Mouse (Mus musculus): Measurements from ENCODE around the gene Thop1. TPM values are rescaled to one million over a fixed set of nuclear protein-coding genes. Genes with fewer than 3 reads are reported as not detected.

Gene Thop1
- polyA plus RNA-seq, 1 experiment from 2014 or later, result 12.0 TPM

DNA sequence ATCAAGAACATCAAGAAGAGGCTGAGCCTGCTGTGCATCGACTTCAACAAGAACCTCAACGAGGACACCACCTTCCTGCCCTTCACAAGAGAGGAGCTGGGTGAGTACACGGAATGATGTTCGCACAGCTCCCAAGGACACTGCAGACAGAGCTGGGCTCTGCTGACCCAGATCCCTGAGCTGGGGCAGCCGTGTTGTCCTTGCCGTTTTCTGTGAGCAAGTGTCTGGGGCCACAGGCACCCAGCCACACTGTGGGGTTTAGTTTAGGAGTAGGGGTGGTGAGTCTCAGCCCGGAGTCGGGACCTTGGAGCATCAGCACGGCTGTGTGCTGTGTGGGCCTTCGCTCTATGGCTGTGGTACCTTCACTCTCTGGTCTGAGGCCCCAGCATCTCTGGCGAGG, 8.1 kb downstream of the Thop1 start:
- Histone ChIP-seq H3K9me3 (ENCODE audit: control insufficient read depth) (no peaks in the 10 kb centered on the region), H3K27ac (ENCODE audit: low read depth, low read length) (no peak overlapping the region), H3K4me3 (ENCODE audit: low read depth, low read length) (no peak overlapping the region), H3K27me3 (replicated peaks; ENCODE audit: control insufficient read depth, insufficient read depth, low read length) (no peaks in the 10 kb centered on the region), H3K36me3 (ENCODE audit: control insufficient read depth, insufficient read depth) (peaks cover 59% of the 10 kb centered on the region; the same call in 1 of the 2 replicates), H3K4me2 (replicated peaks; ENCODE audit: low read depth) (no peak overlapping the region), H3K4me1 (replicated peaks; ENCODE audit: control insufficient read depth, insufficient read depth, low read length) (no peaks in the 10 kb centered on the region), H3K9ac (ENCODE audit: low read depth, low read length) (no peak overlapping the region)
- ATAC-seq, result no peak
- no peak for TF ChIP-seq CTCF (IDR thresholded peaks at IDR 0.05; ENCODE audit: low read depth)
- 92% methylated on average over 11 of the region's 11 CpGs for WGBS

DNA sequence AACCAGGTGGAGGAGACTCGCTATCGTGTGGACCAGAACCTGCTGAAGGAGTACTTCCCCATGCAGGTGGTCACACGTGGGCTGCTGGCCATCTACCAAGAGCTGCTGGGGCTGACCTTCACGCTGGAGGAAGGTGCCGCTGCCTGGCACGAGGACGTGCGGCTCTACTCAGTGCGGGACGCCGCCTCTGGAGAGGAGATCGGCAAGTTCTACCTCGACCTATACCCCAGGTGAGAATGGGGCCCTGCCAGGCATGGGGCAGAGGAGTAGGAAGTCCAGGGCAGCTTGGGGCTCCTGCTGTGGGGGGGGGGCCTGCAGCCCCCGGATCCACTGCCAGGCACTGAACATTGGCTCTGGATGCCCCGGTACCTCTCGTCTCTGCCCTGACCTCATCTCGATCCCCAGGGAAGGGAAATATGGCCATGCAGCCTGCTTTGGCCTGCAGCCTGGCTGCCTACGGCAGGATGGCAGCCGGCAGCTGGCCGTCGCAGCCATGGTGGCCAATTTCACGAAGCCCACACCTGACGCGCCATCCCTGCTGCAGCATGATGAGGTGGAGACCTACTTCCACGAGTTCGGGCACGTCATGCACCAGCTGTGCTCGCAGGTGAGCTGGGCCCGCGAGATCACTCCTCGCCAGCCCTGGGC, 10.3 kb downstream of the Thop1 start:
- Histone ChIP-seq H3K27me3 (replicated peaks; ENCODE audit: control insufficient read depth, insufficient read depth, low read length) (no peaks in the 10 kb centered on the region), H3K27ac (ENCODE audit: low read depth, low read length) (no peak overlapping the region), H3K4me1 (replicated peaks; ENCODE audit: control insufficient read depth, insufficient read depth, low read length) (no peaks in the 10 kb centered on the region), H3K4me2 (replicated peaks; ENCODE audit: low read depth) (no peak overlapping the region), H3K36me3 (ENCODE audit: control insufficient read depth, insufficient read depth) (peaks cover 44% of the 10 kb centered on the region; the same call in 1 of the 2 replicates), H3K4me3 (ENCODE audit: low read depth, low read length) (no peak overlapping the region), H3K9ac (ENCODE audit: low read depth, low read length) (no peak overlapping the region), H3K9me3 (ENCODE audit: control insufficient read depth) (no peaks in the 10 kb centered on the region)
- no peak for ATAC-seq
- TF ChIP-seq CTCF (IDR thresholded peaks at IDR 0.05; ENCODE audit: low read depth), result no peak
- WGBS, result 91% methylated on average over 31 of the region's 31 CpGs

DNA sequence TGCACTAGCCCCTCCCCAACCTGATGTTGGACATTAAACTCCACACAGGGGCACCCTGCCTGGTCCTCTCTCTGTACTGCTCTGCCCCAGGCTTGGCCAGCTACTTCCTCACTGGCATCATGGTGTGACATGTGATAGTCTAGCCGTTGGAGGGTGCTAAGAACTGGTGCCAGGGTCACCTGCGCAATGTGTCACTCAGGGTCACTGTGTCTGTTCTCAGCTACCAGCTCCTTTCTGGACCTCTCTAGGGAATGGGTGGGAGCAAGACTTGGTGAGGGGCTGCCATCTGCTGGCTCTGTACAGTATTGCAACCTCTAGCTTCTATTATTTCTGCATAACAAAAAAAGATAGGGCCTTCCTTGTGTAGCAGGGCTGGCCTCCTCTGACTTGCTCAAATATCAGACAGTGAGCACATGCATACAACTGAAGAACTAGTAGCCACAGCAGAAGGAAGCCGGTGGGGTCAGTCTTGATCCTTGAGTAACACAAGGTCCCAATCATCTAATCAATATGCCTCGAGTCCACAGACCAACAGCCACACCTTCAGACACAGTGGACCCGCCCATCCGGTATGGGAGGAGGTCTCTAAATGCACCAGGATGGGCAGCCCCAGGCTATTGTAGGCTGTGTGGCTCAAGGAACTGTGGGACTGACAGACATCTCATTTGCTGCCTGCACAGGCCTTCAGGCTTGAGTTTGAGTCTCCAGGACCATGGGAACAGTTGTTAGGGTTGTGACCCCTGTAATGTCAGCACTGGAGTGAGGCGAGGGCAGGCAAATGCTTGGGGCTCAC, 12.5 kb downstream of the Thop1 start:
- Histone ChIP-seq H3K9me3 (ENCODE audit: control insufficient read depth) (no peaks in the 10 kb centered on the region), H3K9ac (ENCODE audit: low read depth, low read length) (no peak overlapping the region), H3K27me3 (replicated peaks; ENCODE audit: control insufficient read depth, insufficient read depth, low read length) (no peaks in the 10 kb centered on the region), H3K4me1 (replicated peaks; ENCODE audit: control insufficient read depth, insufficient read depth, low read length) (no peaks in the 10 kb centered on the region), H3K27ac (ENCODE audit: low read depth, low read length) (peak overlapping the region; percentile 46; the same call in 1 of the 2 replicates), H3K4me3 (ENCODE audit: low read depth, low read length) (no peak overlapping the region), H3K36me3 (ENCODE audit: control insufficient read depth, insufficient read depth) (peaks cover 41% of the 10 kb centered on the region), H3K4me2 (replicated peaks; ENCODE audit: low read depth) (no peak overlapping the region)
- 61% methylated on average over 7 of the region's 7 CpGs for WGBS
- peak; percentile 48 for ATAC-seq
- TF ChIP-seq CTCF (IDR thresholded peaks at IDR 0.05; ENCODE audit: low read depth), result peak; percentile 91

DNA sequence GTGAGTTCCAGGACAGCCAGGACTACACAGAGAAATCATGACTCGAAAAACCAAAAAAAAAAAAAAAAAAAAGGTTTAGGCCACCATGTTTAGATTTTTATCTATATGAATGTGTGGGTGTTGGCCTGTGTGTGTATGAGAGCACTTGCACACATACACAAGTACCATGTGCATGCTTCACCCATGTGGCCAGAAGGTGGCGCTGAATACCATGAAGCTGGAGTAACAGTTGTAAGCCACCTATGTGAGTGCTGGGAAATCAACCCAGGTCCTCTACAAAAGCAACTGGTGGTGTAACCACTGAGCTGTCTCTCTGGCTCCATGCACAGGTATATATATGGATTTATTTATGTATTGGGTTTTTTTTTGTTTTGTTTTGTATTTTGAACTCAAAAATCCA, 17.2 kb downstream of the Thop1 start:
- peaks cover 24% of the 10 kb centered on the region for H3K36me3 ChIP-seq (ENCODE audit: control insufficient read depth, insufficient read depth)

DNA sequence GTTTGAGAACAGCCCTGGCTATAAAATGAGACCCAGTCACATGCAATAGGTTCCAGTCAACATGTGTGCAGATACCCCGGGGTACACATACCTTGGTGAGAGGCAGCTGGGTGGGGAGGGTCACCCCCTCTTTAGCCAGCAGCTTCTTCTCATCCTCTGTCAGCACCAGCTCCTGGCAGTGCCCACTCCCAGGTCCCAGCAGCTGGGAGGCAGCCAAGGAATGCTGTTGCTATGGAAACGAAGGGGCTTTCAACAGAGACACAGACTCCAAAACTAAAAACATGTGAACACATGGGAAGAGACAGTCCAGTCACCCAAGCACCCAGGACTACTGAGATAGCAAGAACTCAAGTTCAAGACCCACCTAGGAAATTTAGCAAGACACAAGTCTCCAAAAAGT, 19.4 kb downstream of the Thop1 start:
- Histone ChIP-seq H3K4me1 (replicated peaks; ENCODE audit: control insufficient read depth, insufficient read depth, low read length) (no peaks in the 10 kb centered on the region), H3K4me3 (ENCODE audit: low read depth, low read length) (no peak overlapping the region), H3K27me3 (replicated peaks; ENCODE audit: control insufficient read depth, insufficient read depth, low read length) (no peaks in the 10 kb centered on the region), H3K36me3 (ENCODE audit: control insufficient read depth, insufficient read depth) (peaks cover 24% of the 10 kb centered on the region), H3K9me3 (ENCODE audit: control insufficient read depth) (no peaks in the 10 kb centered on the region), H3K9ac (ENCODE audit: low read depth, low read length) (0 out of 2 replicates have a peak overlapping the region, but pooled peaks have one; percentile 27), H3K4me2 (replicated peaks; ENCODE audit: low read depth) (peak overlapping the region; percentile 56), H3K27ac (ENCODE audit: low read depth, low read length) (no peak overlapping the region)
- TF ChIP-seq CTCF (IDR thresholded peaks at IDR 0.05; ENCODE audit: low read depth), result no peak
- no peak for ATAC-seq
- 44% methylated on average over 2 of the region's 2 CpGs for WGBS

More for the DNA sequence above, 17.2 kb downstream of the Thop1 start:
- no peaks in the 10 kb centered on the region for H3K9me3 ChIP-seq (ENCODE audit: control insufficient read depth)
- WGBS, result 50% methylated on average over 2 of the region's 2 CpGs
- H3K4me1 ChIP-seq (replicated peaks; ENCODE audit: control insufficient read depth, insufficient read depth, low read length), result no peaks in the 10 kb centered on the region
- H3K27ac ChIP-seq (ENCODE audit: low read depth, low read length), result no peak overlapping the region
- no peak overlapping the region for H3K4me3 ChIP-seq (ENCODE audit: low read depth, low read length)
- TF ChIP-seq CTCF (IDR thresholded peaks at IDR 0.05; ENCODE audit: low read depth), result peak; percentile 72
- no peak overlapping the region for H3K4me2 ChIP-seq (replicated peaks; ENCODE audit: low read depth)
- H3K9ac ChIP-seq (ENCODE audit: low read depth, low read length), result no peak overlapping the region
- H3K27me3 ChIP-seq (replicated peaks; ENCODE audit: control insufficient read depth, insufficient read depth, low read length), result no peaks in the 10 kb centered on the region
- no peak for ATAC-seq

DNA sequence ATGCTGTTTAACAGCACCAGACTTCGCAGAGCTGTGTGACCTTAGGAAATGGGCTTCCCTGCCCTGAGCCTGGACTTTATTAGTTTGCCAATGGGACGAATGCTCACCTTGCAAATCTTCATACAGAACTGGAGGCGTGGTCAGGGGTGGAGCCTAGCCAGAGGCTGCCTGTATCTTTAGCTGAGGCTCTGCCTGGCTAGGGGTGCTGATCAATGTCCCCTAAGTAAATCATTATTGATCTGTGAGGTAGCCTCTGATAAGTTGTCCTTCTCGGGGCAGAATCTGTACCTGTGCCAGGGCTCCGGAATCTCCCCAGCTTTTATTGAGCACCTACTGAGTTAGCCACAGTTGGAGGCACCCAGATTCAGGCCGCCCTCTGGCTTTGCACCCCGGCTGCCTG, 20.8 kb downstream of the Thop1 start:
- no peak; the same call in 1 of the 2 replicates for TF ChIP-seq CTCF (IDR thresholded peaks at IDR 0.05; ENCODE audit: low read depth)
- peak overlapping the region; percentile 42; the same call in 1 of the 2 replicates for H3K4me3 ChIP-seq (ENCODE audit: low read depth, low read length)
- peak overlapping the region; percentile 46 for H3K9ac ChIP-seq (ENCODE audit: low read depth, low read length)

More for the DNA sequence above, 20.8 kb downstream of the Thop1 start:
- 39% methylated on average over 7 of the region's 7 CpGs for WGBS
- H3K27me3 ChIP-seq (replicated peaks; ENCODE audit: control insufficient read depth, insufficient read depth, low read length), result no peaks in the 10 kb centered on the region
- ATAC-seq, result peak; percentile 12
- peaks cover 3% of the 10 kb centered on the region; the same call in 1 of the 2 replicates for H3K4me1 ChIP-seq (replicated peaks; ENCODE audit: control insufficient read depth, insufficient read depth, low read length)
- peak overlapping the region; percentile 56 for H3K4me2 ChIP-seq (replicated peaks; ENCODE audit: low read depth)
- peaks cover 24% of the 10 kb centered on the region for H3K36me3 ChIP-seq (ENCODE audit: control insufficient read depth, insufficient read depth)
- H3K9me3 ChIP-seq (ENCODE audit: control insufficient read depth), result no peaks in the 10 kb centered on the region
- peak overlapping the region; percentile 83 for H3K27ac ChIP-seq (ENCODE audit: low read depth, low read length)

Data from intestine, postnatal 0 days (tissue).